Comparison of ENCODE assay signal across 12 mouse cellular contexts in genomic region chr1:170924485-170924884, GRCm38 (mm10). TPM values are rescaled to one million over a fixed set of nuclear protein-coding genes. Genes with fewer than 3 reads are reported as not detected.
DNase-seq lines count a peak whose midpoint lies in the region; ATAC-seq and TF ChIP-seq lines count a peak whose summit lies in the region.
"Had no signal": no experiment of that assay in that cellular context is flagged by ENCODE, and none has a peak within 500 bp of the region (broad histone marks: within the 10 kb centered on the region; RNA-seq: fewer than 3 reads in every experiment).

No protein-coding gene starts in this region.

- TF ChIP-seq RAD21 in CH12.LX (IDR thresholded peaks at IDR 0.05; ENCODE audit: low read depth, low read length): no peak

- peaks cover 16 to 51% of the 10 kb centered on the region in 2 experiments for H3K4me1 ChIP-seq in CH12.LX (ENCODE audit: control insufficient read depth in 1 of 2, insufficient read depth in 2 of 2)

- ATAC-seq in granulocyte monocyte progenitor cell, adult 5-6 weeks (replicated peaks; ENCODE audit: poor library complexity, severe bottlenecking): peak; percentile 94
- ATAC-seq in megakaryocyte, adult 5-6 weeks (ENCODE audit: poor library complexity, severe bottlenecking): peak; percentile 98
- ATAC-seq: hindbrain, embryonic 16.5 days had no signal

- peak; percentile 75 for TF ChIP-seq EP300 in CH12.LX (IDR thresholded peaks at IDR 0.05; ENCODE audit: low read length)

- no peaks in the 10 kb centered on the region for H3K27me3 ChIP-seq in CH12.LX (replicated peaks)

- TF ChIP-seq POLR2A in CH12.LX (IDR thresholded peaks at IDR 0.05; ENCODE audit: low read depth, low read length): peak; percentile 74

- H3K9ac ChIP-seq in CH12.LX (ENCODE audit: insufficient read depth, low read depth): peak overlapping the region; percentile 14

- dilution Hi-C loops in CH12.LX (cut with MboI; ENCODE audit: extremely low pct_ligation_motif_present, extremely low pct_unique_long_range_greater_than_20kb, low sequenced_read_pairs): no loop called here

- H3K36me3 ChIP-seq in CH12.LX (replicated peaks in 1 of 2; ENCODE audit: control insufficient read depth in 1 of 2, insufficient read depth in 1 of 2, low read length in 1 of 2): peaks cover 2 to 23% of the 10 kb centered on the region in 2 experiments

- peak; percentile 36 to 60 for DNase-seq in heart, adult 18-20 months
- no peak for DNase-seq in heart, postnatal 4 days
- peak; percentile 84 for DNase-seq in CH12.LX (ENCODE audit: extremely low read depth)
- DNase-seq in retina, postnatal 1 day: no peak
- DNase-seq in kidney, postnatal 4 days: no peak
- DNase-seq in frontal cortex, postnatal 10 days (ENCODE audit: low spot score in 2 of 2): no peak

- peak overlapping the region; percentile 38 to 58 (median 55) for H3K4me3 ChIP-seq in CH12.LX (replicated peaks in 1 of 3; ENCODE audit: low read depth in 2 of 3, low read length in 2 of 3, poor library complexity in 1 of 3)

- peak overlapping the region; percentile 47; the same call in 1 of the 2 replicates for H3K27ac ChIP-seq in CH12.LX (ENCODE audit: insufficient read depth, low read depth)

- H3K4me2 ChIP-seq in CH12.LX (ENCODE audit: insufficient read depth, low read depth, poor library complexity, severe bottlenecking): peak overlapping the region; percentile 64

- H3K79me2 ChIP-seq in CH12.LX (replicated peaks; ENCODE audit: control insufficient read depth, extremely low read depth, insufficient read depth, poor library complexity, severe bottlenecking): no peaks in the 10 kb centered on the region; the same call in 1 of the 2 replicates

- peaks cover 2% of the 10 kb centered on the region for H3K9me3 ChIP-seq in CH12.LX (replicated peaks; ENCODE audit: low read length)

- no peak for TF ChIP-seq CTCF in CH12.LX (conservative IDR thresholded peaks at IDR 0.05 in 1 of 2, IDR thresholded peaks at IDR 0.05 in 1 of 2; ENCODE audit: low read depth in 2 of 2, low read length in 2 of 2)

- in situ Hi-C loops in CH12.LX (cut with MboI; ENCODE audit: low pct_ligation_motif_present, low pct_unique_long_range_greater_than_20kb, low sequenced_read_pairs): no loop called here

TF ChIP-seq in CH12.LX, 34 proteins besides CTCF, POLR2A, EP300 and RAD21:
- TF ChIP-seq PAX5 (IDR thresholded peaks at IDR 0.05; ENCODE audit: low read length) (no peak), IRF4 (IDR thresholded peaks at IDR 0.05; ENCODE audit: low read depth, low read length) (peak; percentile 84), TBP (conservative IDR thresholded peaks at IDR 0.05; ENCODE audit: low read depth, low read length) (peak; percentile 76), MEF2A (IDR thresholded peaks at IDR 0.05; ENCODE audit: borderline replicate concordance, low read depth, low read length) (peak; percentile 35; the same call in 1 of the 2 replicates), ZKSCAN1 (IDR thresholded peaks at IDR 0.05; ENCODE audit: borderline replicate concordance, low read depth, low read length) (no peak), MAFK (IDR thresholded peaks at IDR 0.05; ENCODE audit: insufficient replicate concordance, low read length) (no peak), SMC3 (IDR thresholded peaks at IDR 0.05; ENCODE audit: low read depth, low read length) (no peak), ELF1 (IDR thresholded peaks at IDR 0.05; ENCODE audit: low read depth, low read length) (peak; percentile 99), JUN (IDR thresholded peaks at IDR 0.05; ENCODE audit: insufficient read depth, low read depth, low read length) (no peak), GABPA (IDR thresholded peaks at IDR 0.05; ENCODE audit: insufficient replicate concordance, low read depth, low read length) (no peak), USF2 (conservative IDR thresholded peaks at IDR 0.05; ENCODE audit: low read depth, low read length) (no peak), HCFC1 (IDR thresholded peaks at IDR 0.05; ENCODE audit: low read depth, low read length) (peak; percentile 75), SIN3A (IDR thresholded peaks at IDR 0.05; ENCODE audit: low read length) (peak; percentile 82; the same call in 1 of the 2 replicates), USF1 (IDR thresholded peaks at IDR 0.05; ENCODE audit: low read depth, low read length) (no peak), CHD2 (IDR thresholded peaks at IDR 0.05; ENCODE audit: low read length) (no peak), MXI1 (IDR thresholded peaks at IDR 0.05; ENCODE audit: low read depth, low read length) (peak; percentile 57; the same call in 1 of the 2 replicates), POLR2AphosphoS2 (IDR thresholded peaks at IDR 0.05; ENCODE audit: low read depth, low read length) (no peak), JUND (conservative IDR thresholded peaks at IDR 0.05; ENCODE audit: low read depth, low read length) (peak; percentile 34; the same call in 1 of the 2 replicates), RCOR1 (conservative IDR thresholded peaks at IDR 0.05; ENCODE audit: low read depth, low read length) (no peak), ETS1 (conservative IDR thresholded peaks at IDR 0.05; ENCODE audit: low read depth, low read length) (peak; percentile 28; the same call in 1 of the 2 replicates), MYC (IDR thresholded peaks at IDR 0.05; ENCODE audit: low read depth, low read length) (0 out of 2 replicates have a peak, but pooled peaks have one; percentile 17), ZC3H11A (IDR thresholded peaks at IDR 0.05; ENCODE audit: low read depth, low read length) (no peak), TCF12 (IDR thresholded peaks at IDR 0.05; ENCODE audit: low read depth, low read length) (peak; percentile 71; the same call in 1 of the 2 replicates), ZNF384 (IDR thresholded peaks at IDR 0.05; ENCODE audit: low read depth, low read length) (peak; percentile 90), ZMIZ1 (IDR thresholded peaks at IDR 0.05; ENCODE audit: low read depth, low read length) (no peak), BHLHE40 (IDR thresholded peaks at IDR 0.05; ENCODE audit: low read depth, low read length) (no peak), NRF1 (IDR thresholded peaks at IDR 0.05; ENCODE audit: low read depth, low read length) (no peak; the same call in 1 of the 2 replicates), NELFE (IDR thresholded peaks at IDR 0.05; ENCODE audit: low read depth, low read length) (peak; percentile 68), KAT2A (IDR thresholded peaks at IDR 0.05; ENCODE audit: insufficient replicate concordance, low read length) (no peak)

RNA-seq across cellular contexts. Expression of gene Fcrla, which starts 2.9 kb away (rescaled TPM):
- 1 to 10 TPM in 1 of 2 experiments, under 1 TPM in 1; 0.22 to 2.7 TPM for total RNA-seq in heart, adult 18-20 months (2021)
- under 1 TPM; 0.31 to 0.34 TPM for total RNA-seq in heart, postnatal 4 days (2021)
- total RNA-seq in CH12.LX (2012; rRNA removed): 10.6 and 18.5 TPM in 2 replicates
- total RNA-seq in CH12.LX (2014; rRNA removed): 30.6 and 34.8 TPM in 2 replicates
- polyA plus RNA-seq in CH12.LX (2012; ENCODE audit: insufficient read length, low read depth): 15.4 and 17.7 TPM in 2 replicates
- total RNA-seq in granulocyte monocyte progenitor cell, adult 5-6 weeks (2014; fragmentation: Nextera tagmentation): not detected in 2 replicates
- total RNA-seq in granulocyte monocyte progenitor cell, adult 5-6 weeks (2017): not detected in 2 replicates
- 1.3 and 3.2 TPM in 2 replicates for total RNA-seq in megakaryocyte, adult 5-6 weeks (2015)
- total RNA-seq in megakaryocyte, adult 5-6 weeks (2017): 0.40 and 2.7 TPM in 2 replicates
- polyA plus RNA-seq: frontal cortex, adult 2 months; hindbrain, embryonic 16.5 days; lung, embryonic 16.5 days had no signal

RNA-seq across cellular contexts. Expression of gene Fcrlb, which starts 11.7 kb away (rescaled TPM):
- not detected for total RNA-seq in heart, adult 18-20 months (2021)
- total RNA-seq in heart, postnatal 4 days (2021): not detected
- total RNA-seq in CH12.LX (2012; rRNA removed): not detected in 2 replicates
- total RNA-seq in CH12.LX (2014; rRNA removed): not detected in 2 replicates
- polyA plus RNA-seq in CH12.LX (2012; ENCODE audit: insufficient read length, low read depth): not detected in 2 replicates
- total RNA-seq in granulocyte monocyte progenitor cell, adult 5-6 weeks (2014; fragmentation: Nextera tagmentation): not detected in 2 replicates
- not detected in 2 replicates for total RNA-seq in granulocyte monocyte progenitor cell, adult 5-6 weeks (2017)
- total RNA-seq in megakaryocyte, adult 5-6 weeks (2015): not detected in 2 replicates
- not detected in 2 replicates for total RNA-seq in megakaryocyte, adult 5-6 weeks (2017)
- total RNA-seq: adrenal gland, adult 18-20 months had no signal
- polyA plus RNA-seq: lung, embryonic 16.5 days had no signal

RNA-seq across cellular contexts. Expression of gene Dusp12, which starts 39.1 kb away (rescaled TPM):
- total RNA-seq in heart, adult 18-20 months (2021): 1 to 10 TPM; 8.1 to 8.3 TPM
- 10 to 100 TPM; 14.3 to 16.3 TPM for total RNA-seq in heart, postnatal 4 days (2021)
- 30.9 and 37.2 TPM in 2 replicates for total RNA-seq in CH12.LX (2012; rRNA removed)
- total RNA-seq in CH12.LX (2014; rRNA removed): 41.7 and 49.4 TPM in 2 replicates
- polyA plus RNA-seq in CH12.LX (2012; ENCODE audit: insufficient read length, low read depth): 30.4 and 36.5 TPM in 2 replicates
- total RNA-seq in granulocyte monocyte progenitor cell, adult 5-6 weeks (2014; fragmentation: Nextera tagmentation): 16.9 and 18.2 TPM in 2 replicates
- total RNA-seq in granulocyte monocyte progenitor cell, adult 5-6 weeks (2017): 10.3 and 10.9 TPM in 2 replicates
- total RNA-seq in megakaryocyte, adult 5-6 weeks (2015): 7.5 and 10.3 TPM in 2 replicates
- total RNA-seq in megakaryocyte, adult 5-6 weeks (2017): 5.2 and 5.4 TPM in 2 replicates

RNA-seq across cellular contexts. Expression of gene Gm26620, which starts 39.6 kb away (rescaled TPM):
- total RNA-seq in heart, adult 18-20 months (2021): under 1 TPM; 0.45 to 0.49 TPM
- under 1 TPM; 0.81 to 0.90 TPM for total RNA-seq in heart, postnatal 4 days (2021)
- total RNA-seq in CH12.LX (2012; rRNA removed): 4.2 and 5.7 TPM in 2 replicates
- total RNA-seq in CH12.LX (2014; rRNA removed): 0.52 and 0.99 TPM in 2 replicates
- polyA plus RNA-seq in CH12.LX (2012; ENCODE audit: insufficient read length, low read depth): 1.2 and 1.9 TPM in 2 replicates
- total RNA-seq in granulocyte monocyte progenitor cell, adult 5-6 weeks (2014; fragmentation: Nextera tagmentation): not detected in 2 replicates
- not detected in 2 replicates for total RNA-seq in granulocyte monocyte progenitor cell, adult 5-6 weeks (2017)
- total RNA-seq in megakaryocyte, adult 5-6 weeks (2015): 1.2 TPM in 1 of 2 replicates, not detected in the other
- total RNA-seq in megakaryocyte, adult 5-6 weeks (2017): not detected in 2 replicates

RNA-seq across cellular contexts. Expression of gene Fcgr2b, which starts 51.9 kb away (rescaled TPM):
- 1 to 10 TPM; 6.8 to 7.3 TPM for total RNA-seq in heart, adult 18-20 months (2021)
- 1 to 10 TPM; 1.3 TPM for total RNA-seq in heart, postnatal 4 days (2021)
- total RNA-seq in CH12.LX (2012; rRNA removed) (20.2 and 31.8 TPM in 2 replicates), CH12.LX (2014; rRNA removed) (29.5 and 31.1 TPM in 2 replicates)
- polyA plus RNA-seq in CH12.LX (2012; ENCODE audit: insufficient read length, low read depth): 36.1 and 44.3 TPM in 2 replicates
- total RNA-seq in granulocyte monocyte progenitor cell, adult 5-6 weeks (2014; fragmentation: Nextera tagmentation): 106 and 115 TPM in 2 replicates
- 106 and 143 TPM in 2 replicates for total RNA-seq in granulocyte monocyte progenitor cell, adult 5-6 weeks (2017)
- total RNA-seq in megakaryocyte, adult 5-6 weeks (2015): 226 and 271 TPM in 2 replicates
- total RNA-seq in megakaryocyte, adult 5-6 weeks (2017): 174 and 196 TPM in 2 replicates

Comparison
In these comparisons a context has a peak if more than half of its experiments do, and no peak if none do; other contexts are left out.
1. DNase-seq: peak in heart, adult 18-20 months (2 of 2) and CH12.LX (single experiment); none in heart, postnatal 4 days (single experiment), retina, postnatal 1 day (single experiment), kidney, postnatal 4 days (0 of 2) and frontal cortex, postnatal 10 days (0 of 2).